ENCODE assay signal across 8 mouse cellular contexts in the genomic region with DNA sequence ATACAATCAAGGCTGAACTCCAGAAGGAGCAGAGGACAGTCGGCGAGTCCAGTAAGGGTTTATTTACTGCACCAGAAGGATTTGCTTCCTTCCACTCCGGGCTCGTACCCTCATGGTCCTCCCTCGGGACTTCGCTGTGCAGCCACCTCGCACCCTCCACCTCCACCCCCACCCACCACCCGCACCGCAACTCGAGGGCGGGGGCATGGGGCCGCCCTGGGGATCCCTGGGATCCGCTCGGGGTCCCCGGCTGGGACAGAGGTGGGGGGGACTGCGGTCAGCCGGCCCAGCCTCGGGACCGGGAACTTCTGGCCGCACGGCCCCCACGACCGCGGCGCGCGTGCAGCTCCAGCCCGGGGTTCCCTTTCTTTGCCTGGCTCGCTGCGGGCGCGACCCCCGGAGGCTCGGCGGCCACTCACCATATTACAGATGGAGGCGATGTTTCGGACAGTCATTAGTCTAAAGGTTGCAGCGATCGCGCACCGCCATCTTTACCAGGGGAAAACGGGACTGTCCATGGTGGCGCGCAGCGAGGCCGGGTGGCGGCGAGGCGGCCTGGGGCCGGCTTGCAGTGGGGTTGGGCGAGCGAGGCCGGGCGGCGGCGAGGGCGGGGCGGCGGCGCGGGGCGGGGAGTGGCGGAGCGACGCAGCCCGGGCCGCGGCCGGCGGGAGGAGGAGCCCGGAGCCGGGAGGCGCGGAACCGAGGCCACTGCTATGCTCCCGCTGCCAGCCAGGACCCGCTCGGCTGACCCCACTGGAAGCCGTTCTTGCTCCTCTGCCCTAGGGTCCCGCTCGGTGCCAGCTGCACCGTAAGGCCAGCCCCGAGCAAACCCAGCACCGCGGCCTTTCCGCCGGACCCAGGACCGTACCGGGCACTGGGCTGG. TPM values are rescaled to one million over a fixed set of nuclear protein-coding genes. Genes with fewer than 3 reads are reported as not detected.
DNase-seq lines count a peak whose midpoint lies in the region; ATAC-seq and TF ChIP-seq lines count a peak whose summit lies in the region.

Gene Usp46 (minus strand): TSS at position 601 of the 883 bp plus-strand sequence.

- peak within 1 kb of the TSS; percentile 61 for H3K27ac ChIP-seq in MEL (ENCODE audit: control insufficient read depth, low read depth, low read length)
- H3K27ac ChIP-seq in cerebellum, adult 2 months (ENCODE audit: insufficient read depth, low read length), result peak within 1 kb of the TSS; percentile 89
- H3K27ac ChIP-seq in forebrain, postnatal 0 days (ENCODE audit: low read depth, low read length), result peak within 1 kb of the TSS; percentile 82

- peak within 1 kb of the TSS; percentile 95 for H3K9ac ChIP-seq in MEL (ENCODE audit: control insufficient read depth, low read depth, low read length, poor library complexity, severe bottlenecking)
- H3K9ac ChIP-seq in forebrain, postnatal 0 days, result peak within 1 kb of the TSS; percentile 90

- no peak for TF ChIP-seq EP300 in MEL (IDR thresholded peaks at IDR 0.05; ENCODE audit: low read depth in 1 of 2, low read length in 2 of 2)

- peaks cover 15% of the 10 kb centered on the region for H3K79me2 ChIP-seq in MEL (ENCODE audit: control insufficient read depth, insufficient read depth, low read length, poor library complexity)

- WGBS in cerebellum, adult 2 months, result under 1% methylated on average over 88 of the region's 89 CpGs
- WGBS in forebrain, postnatal 0 days, result under 1% methylated on average over 71 of the region's 89 CpGs

- peak within 1 kb of the TSS; percentile 93 for H3K4me2 ChIP-seq in forebrain, postnatal 0 days (ENCODE audit: low read depth)

- H3K4me3 ChIP-seq in MEL (ENCODE audit: control insufficient read depth in 1 of 2, insufficient read depth in 1 of 2, low read depth in 2 of 2, low read length in 2 of 2), result peak within 1 kb of the TSS; percentile 66 to 96
- peak within 1 kb of the TSS; percentile 92 for H3K4me3 ChIP-seq in cerebellum, adult 2 months (replicated peaks; ENCODE audit: insufficient read depth, low read depth, low read length)
- peak within 1 kb of the TSS; percentile 82 for H3K4me3 ChIP-seq in forebrain, postnatal 0 days (ENCODE audit: low read depth, low read length)

- no peaks in the 10 kb centered on the region for H3K9me3 ChIP-seq in MEL (replicated peaks; ENCODE audit: insufficient read depth, low read length)
- H3K9me3 ChIP-seq in forebrain, postnatal 0 days (ENCODE audit: low read length), result no peaks in the 10 kb centered on the region

- 0 out of 6 replicates have a peak, but pooled peaks of 1 of the 3 experiments have one; percentile 4 for TF ChIP-seq CTCF in MEL (IDR thresholded peaks at IDR 0.05 in 2 of 3, conservative IDR thresholded peaks at IDR 0.05 in 1 of 3; ENCODE audit: control insufficient read depth in 1 of 3, insufficient read depth in 1 of 3, low read depth in 2 of 3, low read length in 3 of 3, poor library complexity in 1 of 3, severe bottlenecking in 1 of 3)
- no peak for TF ChIP-seq CTCF in cerebellum, adult 2 months (IDR thresholded peaks at IDR 0.05; ENCODE audit: borderline replicate concordance, insufficient read depth, low read depth, low read length)
- TF ChIP-seq CTCF in forebrain, postnatal 0 days (IDR thresholded peaks at IDR 0.05; ENCODE audit: low read depth), result peak; percentile 11; the same call in 1 of the 2 replicates

- DNase-seq in MEL (ENCODE audit: low read depth, low spot score), result peak; percentile 75
- DNase-seq in cerebellum, adult 2 months, result peak; percentile 87 to 88
- peak; percentile 70 for DNase-seq in forebrain, postnatal 0 days
- DNase-seq in heart, postnatal 4 days, result peak; percentile 93
- peak; percentile 69 for DNase-seq in layer of hippocampus, adult 9-11 months
- DNase-seq in lung, postnatal 10 days, result peak; percentile 91
- peak; percentile 79 for DNase-seq in ovary, postnatal 14 days (ENCODE audit: low spot score)
- peak; percentile 30 to 67 for DNase-seq in thymus, postnatal 10 days (ENCODE audit: low spot score in 2 of 2)

- peaks cover 0 to 31% of the 10 kb centered on the region in 2 experiments; a peak in 2 of 4 replicates for H3K36me3 ChIP-seq in MEL (ENCODE audit: control insufficient read depth in 1 of 2, insufficient read depth in 2 of 2, low read length in 2 of 2)
- H3K36me3 ChIP-seq in forebrain, postnatal 0 days (ENCODE audit: insufficient read depth), result no peaks in the 10 kb centered on the region

- peak; percentile 73 to 90 for TF ChIP-seq POLR2A in MEL (IDR thresholded peaks at IDR 0.05; ENCODE audit: control insufficient read depth in 1 of 2, insufficient read depth in 1 of 2, low read depth in 1 of 2, low read length in 2 of 2, poor library complexity in 1 of 2)
- TF ChIP-seq POLR2A in cerebellum, adult 2 months (IDR thresholded peaks at IDR 0.05; ENCODE audit: borderline replicate concordance, insufficient read depth, low read length), result peak; percentile 87

- no peak for TF ChIP-seq RAD21 in MEL (IDR thresholded peaks at IDR 0.05; ENCODE audit: low read depth, low read length)

- H3K27me3 ChIP-seq in MEL (ENCODE audit: control insufficient read depth in 1 of 2, insufficient read depth in 2 of 2, low read length in 2 of 2), result no peaks in the 10 kb centered on the region
- H3K27me3 ChIP-seq in cerebellum, adult 2 months (ENCODE audit: control insufficient read depth, insufficient read depth, low read length), result no peaks in the 10 kb centered on the region
- no peaks in the 10 kb centered on the region for H3K27me3 ChIP-seq in forebrain, postnatal 0 days (ENCODE audit: insufficient read depth, low read length)

- peaks cover 11 to 29% of the 10 kb centered on the region in 2 experiments for H3K4me1 ChIP-seq in MEL (ENCODE audit: control insufficient read depth in 1 of 2, insufficient read depth in 2 of 2, low read length in 2 of 2)
- peaks cover 17% of the 10 kb centered on the region for H3K4me1 ChIP-seq in cerebellum, adult 2 months (ENCODE audit: control insufficient read depth, insufficient read depth, low read length)
- peaks cover 18% of the 10 kb centered on the region for H3K4me1 ChIP-seq in forebrain, postnatal 0 days (ENCODE audit: insufficient read depth)

- peak; percentile 90 for ATAC-seq in forebrain, postnatal 0 days

TF ChIP-seq in MEL, 35 proteins besides CTCF, POLR2A, EP300 and RAD21:
- TF ChIP-seq MAZ (IDR thresholded peaks at IDR 0.05; ENCODE audit: low read depth, low read length), result peak; percentile 18; the same call in 1 of the 2 replicates
- no peak for TF ChIP-seq GABPA (IDR thresholded peaks at IDR 0.05; ENCODE audit: low read depth, low read length)
- TF ChIP-seq ZMIZ1 (IDR thresholded peaks at IDR 0.05; ENCODE audit: low read depth, low read length), result peak; percentile 58
- TF ChIP-seq ELF1 (IDR thresholded peaks at IDR 0.05; ENCODE audit: low read depth, low read length), result no peak
- TF ChIP-seq SIN3A (IDR thresholded peaks at IDR 0.05; ENCODE audit: low read length), result peak; percentile 65
- peak; percentile 63; the same call in 1 of the 2 replicates for TF ChIP-seq POLR2AphosphoS2 (IDR thresholded peaks at IDR 0.05; ENCODE audit: low read length)
- no peak for TF ChIP-seq TBP (IDR thresholded peaks at IDR 0.05; ENCODE audit: low read depth, low read length)
- TF ChIP-seq NELFE (IDR thresholded peaks at IDR 0.05; ENCODE audit: low read depth, low read length), result peak; percentile 72
- no peak for TF ChIP-seq ZKSCAN1 (IDR thresholded peaks at IDR 0.05; ENCODE audit: low read depth, low read length)
- TF ChIP-seq UBTF (IDR thresholded peaks at IDR 0.05; ENCODE audit: borderline replicate concordance, insufficient read depth, low read depth, low read length), result no peak
- no peak for TF ChIP-seq E2F4 (IDR thresholded peaks at IDR 0.05; ENCODE audit: borderline replicate concordance, low read depth, low read length)
- peak; percentile 38; the same call in 1 of the 2 replicates for TF ChIP-seq HCFC1 (IDR thresholded peaks at IDR 0.05; ENCODE audit: low read depth, low read length)
- TF ChIP-seq RCOR1 (IDR thresholded peaks at IDR 0.05; ENCODE audit: low read depth, low read length), result no peak
- TF ChIP-seq MAX (IDR thresholded peaks at IDR 0.05; ENCODE audit: low read length), result peak; percentile 18; the same call in 1 of the 2 replicates
- TF ChIP-seq POLR2AphosphoS5 (IDR thresholded peaks at IDR 0.05; ENCODE audit: borderline replicate concordance, low read depth, low read length), result no peak
- TF ChIP-seq CHD1 (IDR thresholded peaks at IDR 0.05; ENCODE audit: low read depth, low read length), result peak; percentile 65; the same call in 1 of the 2 replicates
- TF ChIP-seq MXI1 (IDR thresholded peaks at IDR 0.05; ENCODE audit: low read depth, low read length), result peak; percentile 65
- no peak for TF ChIP-seq KAT2A (conservative IDR thresholded peaks at IDR 0.05; ENCODE audit: low read depth, low read length)
TF ChIP-seq in MEL: peak in this region for 9.

RNA-seq across cellular contexts. Expression of gene Usp46, which starts in this region (rescaled TPM):
- 12.9 and 14.5 TPM in 2 replicates for total RNA-seq in MEL (2012; rRNA removed)
- polyA plus RNA-seq in MEL (2012; ENCODE audit: insufficient read depth in 1 of 2, insufficient read length in 2 of 2, low read depth in 1 of 2, low replicate concordance in 2 of 2, missing spikeins in 1 of 2), result 10 to 100 TPM in 1 of 2 experiments, not detected in 1; 23.6 TPM
- 61.4 and 66.2 TPM in 2 replicates for polyA plus RNA-seq in cerebellum, adult 2 months (2012; rRNA removed)
- 62.0 and 65.9 TPM in 2 replicates for total RNA-seq in forebrain, postnatal 0 days (2014; rRNA removed)
- 34.5 and 37.6 TPM in 2 replicates for polyA plus RNA-seq in forebrain, postnatal 0 days (2015; fragmentation: Nextera tagmentation; extraction: Ambion mirVana)
- total RNA-seq in heart, postnatal 4 days (2021), result 10 to 100 TPM; 60.5 to 66.8 TPM

Comparison
In these comparisons a context has a peak if more than half of its experiments do, and no peak if none do; other contexts are left out.
1. Peak in every context shown above with its lines: DNase-seq, ATAC-seq, H3K4me3 ChIP-seq and H3K27ac ChIP-seq.